Mouse (Mus musculus): ENCODE measurements around the gene Man1c1.

Man1c1 gene

DNA sequence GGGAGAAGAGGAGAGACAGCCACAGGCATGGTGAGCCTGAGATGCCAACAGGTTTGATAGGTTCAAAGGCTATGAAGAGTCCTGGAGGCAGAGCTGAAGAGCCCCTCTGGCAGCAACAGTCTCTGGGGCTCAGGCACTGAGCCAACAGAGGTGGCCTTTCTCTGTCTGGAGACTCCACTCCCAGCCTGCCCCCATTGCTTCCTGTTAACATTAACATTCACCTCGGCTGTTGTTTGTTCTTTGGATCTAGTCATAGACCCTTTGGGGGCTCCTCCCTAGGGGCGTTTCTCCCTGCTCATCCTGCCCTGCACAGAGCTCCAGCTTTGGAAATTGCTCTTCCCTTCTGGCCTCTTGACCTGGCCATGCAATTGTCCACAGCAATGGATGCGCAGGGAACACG lies 20.9 kb upstream of the Man1c1 start:
- DNase-seq (ENCODE audit: low read depth, low spot score) = no peak

DNA sequence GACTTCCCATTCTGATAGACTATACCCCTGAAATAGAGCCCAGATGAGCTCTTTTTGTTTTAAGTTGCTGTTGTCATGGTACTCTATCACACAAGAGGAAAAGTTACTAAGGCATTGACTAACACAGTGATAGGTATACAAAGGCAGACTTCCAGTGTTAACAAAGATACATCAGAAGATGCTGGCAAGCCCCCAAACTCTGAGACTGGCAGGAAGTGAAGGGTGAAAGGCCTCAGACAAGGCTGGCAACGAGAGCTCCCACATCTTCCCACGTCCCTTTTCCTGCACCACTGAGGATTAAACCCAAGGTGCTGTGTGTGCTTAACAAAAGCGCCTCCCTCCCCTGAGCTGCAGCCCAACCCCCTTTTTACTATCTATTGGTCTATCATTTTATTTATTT lies 19.2 kb upstream of the Man1c1 start:
- DNase-seq (ENCODE audit: low read depth, low spot score) = no peak

- DNase-seq (ENCODE audit: low read depth, low spot score) = no peak
These were observed 17.0 kb upstream of the Man1c1 start for GRCm38 (mm10) chr4:134721076-134721475.

DNA sequence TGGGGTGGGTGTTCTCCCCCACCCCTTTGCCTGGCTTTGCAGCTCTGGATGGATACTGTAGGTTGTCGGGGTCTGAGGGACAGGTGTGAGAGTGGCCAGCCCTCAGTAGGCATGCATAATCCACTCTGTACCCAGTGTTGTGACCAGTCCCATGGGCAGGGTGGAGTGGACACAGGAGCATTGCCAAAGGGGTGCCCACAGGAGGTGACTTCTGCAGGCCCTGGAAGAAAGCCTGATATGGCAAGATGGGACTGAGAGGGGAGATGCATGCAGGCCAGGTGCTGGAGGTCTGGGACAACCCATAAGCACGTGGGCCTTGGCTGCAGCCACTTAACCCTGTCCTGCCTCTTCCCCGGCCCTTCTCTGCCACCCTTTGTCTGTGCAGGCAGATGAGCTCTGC lies 16.3 kb upstream of the Man1c1 start:
- no peak for DNase-seq (ENCODE audit: low read depth, low spot score)

DNA sequence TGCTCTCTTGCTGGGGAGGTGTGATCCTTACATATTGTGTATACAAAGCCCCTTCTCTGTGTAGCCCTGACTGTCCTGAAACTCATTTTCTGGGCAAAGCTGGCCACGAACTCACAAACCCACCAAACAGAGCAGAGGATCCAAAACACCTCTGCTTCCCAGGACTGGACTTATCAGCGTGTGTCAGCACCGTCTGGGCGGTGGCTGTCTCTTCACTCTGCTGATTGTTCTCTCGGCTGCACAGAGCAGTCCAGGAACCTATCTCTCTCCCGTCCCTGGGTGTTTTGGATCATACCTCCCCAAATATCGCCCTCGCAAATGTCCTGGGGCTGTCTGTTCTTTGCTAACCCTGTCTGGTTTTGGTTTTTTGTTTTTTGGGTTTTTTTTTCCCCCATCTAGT lies 15.4 kb upstream of the Man1c1 start:
- DNase-seq (ENCODE audit: low read depth, low spot score) = no peak

DNA sequence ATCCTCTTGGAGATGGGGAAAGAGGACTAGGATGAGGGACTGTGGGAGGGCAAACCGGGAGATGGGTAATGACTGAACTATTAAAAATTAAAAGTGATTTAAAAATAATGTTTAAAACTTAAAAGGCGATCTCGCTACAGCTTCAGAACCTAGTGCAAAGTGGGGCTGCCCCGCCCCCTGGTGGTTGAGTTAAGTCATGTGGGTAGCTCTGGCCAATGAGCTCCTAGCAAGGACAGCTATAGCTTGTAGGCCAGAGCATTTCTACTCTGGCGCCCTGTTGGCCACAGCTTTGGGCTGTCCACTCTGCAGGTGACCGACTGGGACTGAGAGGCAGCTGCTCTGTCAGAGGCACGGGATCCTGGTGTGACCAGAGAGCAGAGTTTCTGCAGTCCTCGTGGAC lies 9.8 kb upstream of the Man1c1 start:
- DNase-seq (ENCODE audit: low read depth, low spot score) = peak; percentile 57

DNA sequence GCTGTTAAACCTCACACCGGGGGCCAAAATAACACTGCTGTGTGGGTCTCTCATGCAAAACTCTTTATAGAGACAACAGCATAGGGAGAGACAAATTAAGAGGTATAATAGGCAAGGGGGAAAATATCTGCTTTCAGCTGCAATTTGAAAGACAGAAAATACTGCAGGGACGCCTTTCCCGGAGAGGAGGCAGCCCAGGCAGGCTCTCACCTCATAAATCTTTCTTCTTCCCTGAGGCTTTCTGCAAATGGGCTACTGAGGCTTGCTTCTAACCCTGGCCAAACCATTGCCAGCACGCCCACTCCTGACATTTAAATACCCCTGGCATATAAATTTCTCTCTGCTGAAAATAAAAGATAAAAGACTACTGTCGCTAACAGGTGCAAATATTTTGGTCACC lies 1.2 kb upstream of the Man1c1 start:
- DNase-seq (ENCODE audit: low read depth, low spot score) = no peak

DNA sequence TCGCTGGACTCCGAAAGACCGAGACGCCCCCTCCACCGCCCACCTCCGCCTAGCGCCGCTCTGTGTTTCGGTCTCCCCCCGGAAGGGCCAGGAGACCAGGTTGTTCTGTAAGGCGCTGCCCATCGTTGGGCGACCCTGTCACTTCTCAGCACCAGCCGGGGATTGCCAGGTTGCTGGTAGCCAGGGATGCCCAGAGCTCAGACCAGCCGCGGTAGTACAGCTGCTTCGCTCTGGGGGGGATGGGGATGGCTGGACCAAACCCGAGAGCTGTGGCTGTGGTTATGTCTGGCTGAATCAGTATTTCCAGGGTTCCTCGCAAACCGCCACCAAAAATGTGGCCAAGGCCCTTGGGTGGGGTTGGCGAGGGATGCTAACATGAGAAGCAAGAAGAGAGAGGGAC lies 500 bp upstream of the Man1c1 start:
- no peak for DNase-seq (ENCODE audit: low read depth, low spot score)

GRCm38 (mm10) chr4:134702981-134703834 lies 882 bp downstream of the Man1c1 start:
- DNase-seq (ENCODE audit: low read depth, low spot score) = no peak

- no peak for DNase-seq (ENCODE audit: low read depth, low spot score)
These were observed 2.2 kb downstream of the Man1c1 start for GRCm38 (mm10) chr4:134701934-134702333.

DNA sequence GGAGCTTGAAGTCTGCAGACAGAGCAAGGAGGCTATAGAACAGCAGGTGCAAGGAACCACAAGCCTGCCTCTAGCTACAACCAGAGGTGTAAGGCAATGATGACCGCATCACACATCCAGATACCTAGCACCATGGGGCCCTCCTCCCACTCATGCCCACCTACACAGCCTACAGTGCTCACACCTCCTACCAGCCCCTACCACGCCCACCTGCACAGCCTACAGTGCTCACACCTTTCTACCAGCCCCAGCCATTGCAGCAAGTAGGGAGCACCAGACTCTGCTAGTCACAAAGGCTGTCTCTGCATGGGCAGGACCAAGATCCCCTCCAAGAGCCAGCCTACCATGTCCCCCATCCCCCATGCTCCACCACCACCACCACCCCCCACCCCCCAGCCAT lies 3.2 kb downstream of the Man1c1 start:
- no peak for DNase-seq (ENCODE audit: low read depth, low spot score)

DNA sequence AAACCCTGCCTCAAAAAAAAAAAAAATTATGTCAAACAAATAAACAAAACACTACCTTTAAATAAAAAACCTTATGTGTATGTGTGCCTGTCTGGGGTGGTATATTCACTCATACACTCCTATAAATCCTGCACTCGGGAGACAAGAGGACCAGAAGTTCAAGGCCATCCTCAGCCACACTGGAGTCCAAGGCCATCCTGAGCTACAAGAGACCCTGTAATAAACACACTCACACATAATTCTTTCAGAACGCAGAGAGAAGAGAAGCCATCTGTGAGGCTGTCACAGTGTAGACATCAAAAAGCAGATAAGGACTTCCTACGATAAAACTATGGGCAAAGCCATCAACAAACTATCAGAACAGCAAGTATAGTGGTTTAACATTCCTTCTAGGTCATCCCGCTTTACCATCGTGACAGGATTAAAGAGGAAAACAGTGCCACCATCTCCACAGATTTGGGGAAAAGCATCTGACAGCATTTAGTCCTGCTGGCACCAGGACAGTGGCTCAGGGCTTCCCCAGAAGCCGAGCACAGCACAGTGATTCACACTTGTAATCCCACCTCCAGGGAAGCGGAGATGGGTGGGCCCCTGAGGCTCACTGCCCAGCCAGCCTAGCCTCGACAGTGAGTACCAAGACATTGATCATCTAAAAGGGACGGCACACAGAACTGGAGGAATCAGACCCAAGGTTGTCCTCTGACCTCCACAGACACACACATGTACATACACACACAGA lies 10.7 kb downstream of the Man1c1 start:
- no peak for DNase-seq (ENCODE audit: low read depth, low spot score)

- DNase-seq (ENCODE audit: low read depth, low spot score) = no peak
These were observed 11.7 kb downstream of the Man1c1 start for GRCm38 (mm10) chr4:134692388-134692787.

DNA sequence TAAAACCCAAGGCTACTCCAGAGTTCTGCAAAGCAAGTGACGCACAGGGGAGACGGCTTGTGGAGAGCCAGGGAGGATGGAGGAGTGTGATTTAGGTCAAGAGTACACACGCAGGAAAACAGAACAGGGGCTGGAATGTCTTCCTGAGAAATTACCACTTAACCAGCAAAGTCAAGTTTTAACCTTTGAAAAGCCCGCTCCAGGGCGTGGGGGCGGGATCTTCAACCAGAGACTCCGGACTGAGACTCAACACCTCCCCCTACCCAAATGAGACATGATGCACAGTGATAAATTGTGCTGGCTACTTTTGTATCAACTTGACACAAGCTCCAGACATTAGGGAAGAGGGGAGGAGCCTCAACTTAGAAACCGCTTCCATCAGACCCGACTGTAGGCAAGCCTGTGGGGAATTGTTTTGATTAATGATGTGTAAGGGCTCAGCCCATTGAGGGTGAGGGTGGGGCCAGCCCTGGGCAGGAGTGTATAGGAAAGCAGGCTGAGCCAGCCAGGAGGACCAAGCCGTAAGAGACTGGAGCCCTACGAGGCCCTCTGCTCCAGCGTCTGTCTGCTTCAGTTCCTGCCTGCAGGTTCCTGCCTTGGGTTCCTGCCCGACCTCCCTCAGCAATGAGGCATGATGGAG lies 17.9 kb downstream of the Man1c1 start:
- no peak for DNase-seq (ENCODE audit: low read depth, low spot score)

DNA sequence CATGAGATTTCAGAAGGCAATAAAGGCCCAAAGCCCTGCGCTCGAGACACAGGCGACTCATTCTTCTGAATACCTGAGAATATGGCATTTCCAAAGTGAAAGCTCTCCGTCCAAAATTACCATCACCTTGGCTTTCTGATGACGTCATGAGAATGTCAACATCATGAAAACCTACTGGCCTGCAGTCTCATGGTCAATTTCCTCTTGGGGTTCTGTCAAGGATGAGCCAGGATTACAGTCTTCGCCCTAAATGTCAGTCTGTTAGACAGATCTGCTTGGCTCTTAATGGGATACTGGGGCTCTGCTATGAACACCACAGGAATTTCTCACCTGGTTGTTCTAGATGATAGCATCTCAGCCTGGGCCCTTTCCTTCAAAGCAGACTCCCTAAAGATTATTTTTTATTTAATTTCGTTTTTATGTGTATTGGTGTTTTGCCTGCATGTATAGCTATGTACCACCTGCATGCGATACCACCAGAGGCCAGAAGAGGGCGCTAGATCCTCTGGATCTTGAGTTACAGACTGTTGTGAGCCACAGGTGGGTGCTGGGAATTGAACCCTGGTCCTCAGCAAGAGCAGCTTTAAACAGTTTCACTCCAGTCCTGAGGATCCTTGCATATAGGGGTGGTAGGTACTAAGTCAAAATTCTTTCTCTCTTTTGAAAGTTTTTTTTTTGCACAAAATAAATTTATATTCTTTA lies 19.3 kb downstream of the Man1c1 start:
- DNase-seq (ENCODE audit: low read depth, low spot score) = no peak

DNA sequence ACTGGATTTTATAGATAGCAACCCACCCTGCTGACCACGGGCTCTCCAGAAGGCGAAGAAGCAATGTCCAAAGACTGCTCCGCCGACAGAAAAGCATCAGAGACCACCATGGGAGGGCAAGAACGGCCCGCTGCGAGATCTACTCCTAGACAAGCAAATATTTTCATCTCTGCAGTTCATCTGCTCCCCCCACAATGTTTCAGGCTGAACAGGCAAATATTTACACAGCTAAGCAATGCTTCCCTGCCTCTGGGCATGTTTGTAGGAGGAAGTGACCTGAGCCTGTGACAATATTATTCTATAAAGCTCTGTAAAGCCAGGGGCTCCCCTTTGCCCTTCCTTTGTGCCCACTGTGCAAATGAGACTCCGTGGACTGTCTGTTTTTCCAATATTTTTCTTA lies 20.2 kb downstream of the Man1c1 start:
- DNase-seq (ENCODE audit: low read depth, low spot score) = no peak

DNA sequence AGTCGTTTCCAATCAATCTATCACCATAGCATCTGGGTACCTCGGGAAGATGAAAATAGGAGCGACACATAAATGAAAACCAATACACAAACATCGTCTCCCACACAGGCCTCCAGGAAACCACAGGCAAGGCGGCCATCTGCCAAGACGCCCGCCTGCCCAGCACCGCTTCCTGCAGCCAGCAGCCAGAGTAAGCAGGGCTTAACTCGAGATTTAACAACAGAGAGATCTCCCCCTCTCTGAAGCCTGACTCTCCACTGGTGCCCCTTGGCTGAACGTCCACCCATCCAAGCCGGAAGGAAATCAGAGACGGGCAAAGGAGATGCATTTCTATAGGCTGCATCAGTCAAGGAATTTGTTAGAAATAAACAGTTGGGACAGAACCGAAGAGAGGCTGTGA lies 21.1 kb downstream of the Man1c1 start:
- DNase-seq (ENCODE audit: low read depth, low spot score) = no peak

DNA sequence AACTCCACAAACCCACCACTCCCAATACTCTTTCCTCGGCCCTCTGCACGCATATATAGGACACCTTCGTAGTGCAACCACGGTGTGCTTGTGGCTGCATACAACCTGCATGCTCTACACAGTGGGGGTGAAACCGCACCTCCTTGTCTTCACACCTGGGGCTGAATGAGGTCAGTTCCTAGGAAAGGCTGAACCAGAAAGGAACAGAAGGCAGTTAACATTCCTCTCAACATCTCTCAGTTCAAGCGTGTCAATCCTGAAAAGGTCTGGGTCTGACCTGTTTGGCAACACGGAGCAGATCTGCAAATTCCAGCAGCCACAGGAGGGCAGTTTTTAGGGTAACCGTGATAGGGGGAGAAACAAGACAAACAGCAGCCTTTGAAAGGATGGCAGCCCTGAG lies 21.7 kb downstream of the Man1c1 start:
- no peak for DNase-seq (ENCODE audit: low read depth, low spot score)

DNA sequence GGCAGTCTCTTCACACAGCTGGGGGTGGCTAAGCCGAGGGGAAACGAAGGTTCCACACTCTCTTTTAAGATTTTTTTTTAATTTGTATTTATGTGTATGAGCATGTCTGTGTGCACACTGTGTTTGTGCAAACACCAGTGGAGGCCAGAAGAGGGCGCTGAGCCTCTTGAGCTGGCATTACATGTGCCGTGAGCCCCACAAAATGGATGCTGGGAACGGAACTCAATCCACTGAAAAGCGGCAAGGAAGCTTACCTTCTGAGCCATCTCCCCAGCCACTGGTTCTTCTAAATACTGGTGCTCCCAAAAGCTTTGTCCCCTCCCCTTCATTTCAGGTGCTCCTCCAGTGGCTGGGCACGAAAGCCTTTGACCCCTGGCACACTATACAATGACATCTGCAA lies 22.3 kb downstream of the Man1c1 start:
- DNase-seq (ENCODE audit: low read depth, low spot score) = no peak

DNA sequence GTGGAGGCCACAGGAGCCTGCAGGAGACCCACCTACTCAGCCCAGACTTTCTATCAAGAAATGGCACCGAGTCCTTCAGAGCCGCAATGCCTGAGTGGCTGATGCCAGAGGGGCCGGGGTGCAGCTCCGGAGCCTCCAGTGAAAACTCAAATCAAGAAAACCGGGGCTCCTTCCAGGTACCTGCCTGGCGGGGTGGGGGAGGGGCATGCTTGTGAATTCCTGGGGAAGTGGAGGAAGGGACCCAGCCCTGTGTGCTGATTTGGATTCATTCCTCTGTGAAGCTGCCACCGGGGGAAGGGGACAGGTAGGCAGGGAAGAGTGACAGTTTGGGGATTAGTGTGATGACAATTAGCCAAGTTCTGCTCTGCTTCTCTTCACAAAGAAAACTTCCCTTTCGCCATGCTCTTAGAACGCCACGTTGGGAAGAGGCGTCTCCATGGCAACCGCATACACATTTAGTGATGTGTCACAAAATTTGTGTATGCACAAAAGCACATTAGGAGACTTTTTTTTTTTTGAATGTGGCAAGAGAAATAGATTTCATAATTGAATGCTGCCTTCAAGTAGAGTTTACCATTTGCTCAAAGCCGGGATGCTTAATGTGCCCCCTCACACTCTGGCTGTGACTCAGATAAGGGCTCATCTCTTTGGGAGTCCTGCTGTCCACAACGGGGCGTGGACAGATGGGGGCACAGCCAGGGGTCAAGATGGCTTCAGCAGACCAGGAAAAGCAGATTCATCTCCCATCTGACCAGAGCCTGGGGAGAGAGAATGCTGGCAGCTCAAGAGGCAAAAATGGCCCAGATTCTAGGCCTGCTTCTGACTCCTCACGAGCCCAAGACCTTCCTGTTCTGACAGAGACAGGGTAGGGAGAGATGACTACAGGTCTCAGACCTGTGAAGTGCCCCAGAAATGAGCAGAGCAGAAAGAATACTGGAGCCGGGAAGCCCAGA lies 26.3 kb downstream of the Man1c1 start:
- peak; percentile 66 for DNase-seq (ENCODE audit: low read depth, low spot score)

DNA sequence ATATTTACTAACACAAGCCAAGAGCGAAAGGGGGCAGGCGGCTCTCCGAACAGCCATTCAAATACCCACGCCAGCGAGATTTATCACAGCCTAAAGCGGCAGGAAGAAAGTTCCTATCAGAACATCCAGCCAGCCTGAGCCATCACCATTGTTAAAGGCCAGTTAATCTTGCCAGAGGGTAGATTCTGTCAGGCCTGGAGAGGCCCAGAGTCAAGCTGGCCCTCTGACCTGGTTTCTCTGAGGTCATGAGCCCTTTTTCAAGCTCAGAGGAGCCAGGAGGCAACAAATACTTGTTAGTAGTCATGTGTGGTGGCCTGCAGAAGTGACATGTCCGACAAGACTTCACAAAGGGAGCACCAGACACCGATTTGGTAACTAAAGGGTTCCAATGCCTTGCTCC lies 28.3 kb downstream of the Man1c1 start:
- no peak for DNase-seq (ENCODE audit: low read depth, low spot score)

Data from brain, embryonic 18.5 days (tissue).